Mouse (Mus musculus): ENCODE data around the gene Gm42417. TPM values are rescaled to one million over a fixed set of nuclear protein-coding genes. Genes with fewer than 3 reads are reported as not detected.

Gene Gm42417
- polyA plus RNA-seq, 1 experiment from 2014 or later: not detected

DNA sequence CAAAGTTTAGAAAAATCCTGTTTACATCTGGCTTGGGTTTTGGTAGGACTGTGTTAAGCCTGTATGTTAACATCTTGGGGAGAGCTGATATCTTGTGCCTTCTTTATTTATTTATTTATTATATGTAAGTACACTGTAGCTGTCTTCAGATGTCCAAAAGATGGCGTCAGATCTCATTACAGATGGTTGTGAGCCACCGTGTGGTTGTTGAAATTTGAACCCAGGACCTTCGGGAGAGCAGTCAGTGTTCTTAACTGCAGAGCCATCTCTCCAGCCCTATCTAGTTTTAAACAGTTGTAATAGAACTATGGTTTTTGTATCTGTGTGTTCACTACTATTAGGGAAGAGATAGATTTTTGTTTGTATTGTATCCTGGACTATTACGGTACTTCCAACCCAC, 10.0 kb downstream of the Gm42417 start:
- H3K27ac ChIP-seq (ENCODE audit: low read depth): no peak overlapping the region
- no peaks in the 10 kb centered on the region for H3K27me3 ChIP-seq (ENCODE audit: insufficient read depth, low read length)
- no peak for DNase-seq
- no peak overlapping the region for H3K4me3 ChIP-seq (ENCODE audit: low read depth, low read length)
- ATAC-seq (ENCODE audit: insufficient read depth): no peak
- no peak overlapping the region for H3K9ac ChIP-seq
- H3K36me3 ChIP-seq (ENCODE audit: insufficient read depth): peaks cover 36% of the 10 kb centered on the region
- H3K9me3 ChIP-seq (ENCODE audit: low read depth, low read length): no peaks in the 10 kb centered on the region
- H3K4me1 ChIP-seq (ENCODE audit: insufficient read depth): no peaks in the 10 kb centered on the region
- WGBS: 88% methylated on average over 4 of the region's 4 CpGs
- TF ChIP-seq CTCF (IDR thresholded peaks at IDR 0.05; ENCODE audit: low read depth): no peak
- H3K4me2 ChIP-seq: no peak overlapping the region

DNA sequence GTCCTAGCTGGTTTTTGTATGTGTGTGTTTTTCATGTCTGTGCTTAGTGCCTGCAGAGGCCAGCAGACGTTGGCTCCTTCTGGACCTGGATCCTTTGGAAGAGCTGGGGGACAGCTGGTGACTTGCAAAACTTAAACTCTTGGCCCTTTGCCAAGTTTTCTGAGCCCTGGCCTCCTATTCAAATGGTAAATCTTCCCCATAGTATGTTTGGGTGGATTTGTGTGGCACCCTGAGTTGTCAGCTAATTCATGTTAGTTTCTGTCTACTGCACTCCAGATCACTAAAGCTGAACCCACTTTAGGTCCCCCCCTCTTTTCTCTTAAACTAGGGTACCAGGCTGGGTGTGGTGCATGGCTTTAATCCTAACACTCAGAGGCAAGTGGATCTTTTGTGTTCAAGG, 10.9 kb downstream of the Gm42417 start:
- Histone ChIP-seq H3K9me3 (ENCODE audit: low read depth, low read length) (no peaks in the 10 kb centered on the region), H3K4me2 (no peak overlapping the region), H3K36me3 (ENCODE audit: insufficient read depth) (peaks cover 45% of the 10 kb centered on the region), H3K4me3 (ENCODE audit: low read depth, low read length) (no peak overlapping the region), H3K4me1 (ENCODE audit: insufficient read depth) (no peaks in the 10 kb centered on the region), H3K27me3 (ENCODE audit: insufficient read depth, low read length) (no peaks in the 10 kb centered on the region), H3K27ac (ENCODE audit: low read depth) (0 out of 2 replicates have a peak overlapping the region, but pooled peaks have one; percentile 22), H3K9ac (no peak overlapping the region)
- peak; percentile 29; the same call in 1 of the 2 replicates for ATAC-seq (ENCODE audit: insufficient read depth)
- DNase-seq: peak; percentile 88
- WGBS: 3% methylated on average over 1 of the region's 1 CpGs
- TF ChIP-seq CTCF (IDR thresholded peaks at IDR 0.05; ENCODE audit: low read depth): no peak

DNA sequence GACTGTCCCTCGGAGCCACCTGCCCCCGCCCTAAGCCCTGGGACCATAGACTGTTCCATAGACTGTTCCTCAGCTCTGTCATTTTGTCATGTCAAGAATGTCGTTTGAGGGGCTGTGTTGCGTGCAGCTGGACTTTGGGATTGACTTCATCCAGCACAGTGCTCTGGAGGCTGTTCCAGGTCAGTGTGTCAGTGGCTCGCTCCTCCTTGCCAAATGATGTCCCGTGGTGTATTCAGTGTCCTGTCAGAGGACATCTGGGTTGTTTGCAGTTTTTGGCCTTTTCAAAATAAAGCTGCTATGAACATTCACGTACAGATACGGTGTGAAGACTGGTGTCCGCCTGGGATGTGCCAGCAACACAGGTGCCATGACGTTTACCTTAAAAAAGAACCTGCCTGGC, 12.3 kb downstream of the Gm42417 start:
- no peak for TF ChIP-seq CTCF (IDR thresholded peaks at IDR 0.05; ENCODE audit: low read depth)
- no peak overlapping the region for H3K27ac ChIP-seq (ENCODE audit: low read depth)
- no peaks in the 10 kb centered on the region for H3K4me1 ChIP-seq (ENCODE audit: insufficient read depth)

DNA sequence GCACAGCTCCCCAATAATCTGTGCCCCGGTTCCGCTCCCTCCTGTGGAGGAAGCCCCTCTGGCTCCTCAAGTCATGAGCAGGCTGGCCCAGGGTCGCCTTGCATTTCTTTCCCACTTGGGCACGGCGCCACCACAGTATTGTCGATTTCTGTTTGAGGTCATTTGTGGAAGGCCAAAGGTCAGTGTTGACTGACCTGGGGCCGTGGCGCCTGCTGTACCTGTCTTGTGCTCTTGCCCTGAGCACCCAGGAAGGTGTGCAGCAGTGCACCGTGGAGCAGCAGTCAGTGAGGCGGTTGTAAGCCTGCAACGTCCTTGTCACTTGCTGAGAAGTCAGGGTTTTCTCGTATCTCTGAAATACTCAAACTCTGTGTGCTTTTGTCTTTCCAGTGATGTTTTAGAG, 13.5 kb downstream of the Gm42417 start:
- no peak overlapping the region for H3K4me2 ChIP-seq
- no peak for DNase-seq

More for the DNA sequence above, 12.3 kb downstream of the Gm42417 start:
- Histone ChIP-seq H3K27me3 (ENCODE audit: insufficient read depth, low read length) (no peaks in the 10 kb centered on the region), H3K4me3 (ENCODE audit: low read depth, low read length) (no peak overlapping the region), H3K9ac (no peak overlapping the region), H3K36me3 (ENCODE audit: insufficient read depth) (peaks cover 55% of the 10 kb centered on the region), H3K9me3 (ENCODE audit: low read depth, low read length) (no peaks in the 10 kb centered on the region), H3K4me2 (no peak overlapping the region)
- ATAC-seq (ENCODE audit: insufficient read depth) (no peak), DNase-seq (no peak)
- 80% methylated on average over 10 of the region's 10 CpGs for WGBS

DNA sequence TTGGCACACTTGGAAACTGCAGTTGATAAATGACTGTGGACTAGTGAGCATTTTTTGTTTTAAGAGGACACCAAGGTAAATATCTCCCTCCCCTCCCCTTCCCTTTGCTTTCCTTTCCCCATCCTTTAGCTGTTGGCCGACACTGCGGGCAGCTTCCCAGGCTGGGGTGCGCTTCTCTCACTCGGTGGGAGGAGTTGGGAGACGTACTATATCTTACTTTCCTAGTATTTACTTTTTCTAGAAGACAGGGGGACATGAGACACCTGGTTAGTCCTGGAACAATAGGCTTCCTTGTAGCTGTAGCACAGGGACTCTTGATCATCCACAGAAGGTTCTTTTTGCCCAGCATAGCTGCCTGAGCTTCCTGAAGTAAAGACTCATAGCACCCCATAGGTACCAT, 15.2 kb downstream of the Gm42417 start:
- H3K27me3 ChIP-seq (ENCODE audit: insufficient read depth, low read length): no peaks in the 10 kb centered on the region
- no peak overlapping the region for H3K4me3 ChIP-seq (ENCODE audit: low read depth, low read length)
- H3K27ac ChIP-seq (ENCODE audit: low read depth): peak overlapping the region; percentile 30; the same call in 1 of the 2 replicates
- WGBS: 41% methylated on average over 5 of the region's 5 CpGs
- H3K9me3 ChIP-seq (ENCODE audit: low read depth, low read length): no peaks in the 10 kb centered on the region
- ATAC-seq (ENCODE audit: insufficient read depth): no peak
- peaks cover 79% of the 10 kb centered on the region for H3K36me3 ChIP-seq (ENCODE audit: insufficient read depth)
- TF ChIP-seq CTCF (IDR thresholded peaks at IDR 0.05; ENCODE audit: low read depth): no peak
- no peaks in the 10 kb centered on the region for H3K4me1 ChIP-seq (ENCODE audit: insufficient read depth)
- H3K4me2 ChIP-seq: no peak overlapping the region
- H3K9ac ChIP-seq: no peak overlapping the region
- no peak for DNase-seq

More for the DNA sequence above, 13.5 kb downstream of the Gm42417 start:
- Histone ChIP-seq H3K36me3 (ENCODE audit: insufficient read depth) (peaks cover 62% of the 10 kb centered on the region), H3K27me3 (ENCODE audit: insufficient read depth, low read length) (no peaks in the 10 kb centered on the region), H3K27ac (ENCODE audit: low read depth) (no peak overlapping the region), H3K4me1 (ENCODE audit: insufficient read depth) (no peaks in the 10 kb centered on the region), H3K9ac (no peak overlapping the region), H3K9me3 (ENCODE audit: low read depth, low read length) (no peaks in the 10 kb centered on the region), H3K4me3 (ENCODE audit: low read depth, low read length) (no peak overlapping the region)
- WGBS: 86% methylated on average over 12 of the region's 12 CpGs
- no peak for ATAC-seq (ENCODE audit: insufficient read depth)
- no peak for TF ChIP-seq CTCF (IDR thresholded peaks at IDR 0.05; ENCODE audit: low read depth)

DNA sequence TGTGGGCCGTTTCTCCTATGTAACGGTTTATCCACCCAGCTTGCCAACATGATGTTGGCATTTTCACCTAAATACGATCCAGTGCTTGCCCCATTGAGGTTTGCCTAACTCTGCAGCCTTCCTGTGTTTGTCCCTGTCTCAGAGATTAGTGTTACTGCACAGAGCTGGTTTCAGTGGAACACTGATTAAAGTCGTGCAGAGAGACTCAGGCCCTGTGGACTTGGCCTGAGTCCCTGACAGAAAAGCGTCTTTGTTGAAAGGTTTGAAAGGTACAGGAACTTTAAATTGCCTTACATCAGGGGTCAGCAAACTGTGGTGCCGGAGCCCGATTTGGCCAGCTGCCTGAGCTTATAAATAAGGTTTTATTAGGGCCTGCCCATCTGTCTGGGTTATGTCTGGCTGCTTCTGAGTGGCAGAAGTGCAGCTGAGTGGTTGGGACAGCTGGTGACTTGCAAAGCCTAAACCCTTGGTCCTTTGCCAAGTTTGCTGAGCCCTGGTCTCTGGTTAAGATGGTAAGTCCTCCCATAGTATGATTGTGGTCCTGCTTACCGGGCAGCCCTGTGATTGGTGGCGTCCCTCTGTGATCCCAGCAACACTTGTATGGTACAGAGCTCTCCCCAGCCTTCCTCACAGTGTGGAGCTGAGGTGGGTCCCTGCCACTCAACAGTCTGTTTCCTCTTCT, 15.8 kb downstream of the Gm42417 start:
- ATAC-seq (ENCODE audit: insufficient read depth): peak; percentile 51; the same call in 1 of the 2 replicates
- peak; percentile 66 for DNase-seq
- H3K4me2 ChIP-seq: no peak overlapping the region
- no peaks in the 10 kb centered on the region for H3K9me3 ChIP-seq (ENCODE audit: low read depth, low read length)
- peaks cover 83% of the 10 kb centered on the region for H3K36me3 ChIP-seq (ENCODE audit: insufficient read depth)
- no peak for TF ChIP-seq CTCF (IDR thresholded peaks at IDR 0.05; ENCODE audit: low read depth)
- WGBS: 61% methylated on average over 9 of the region's 9 CpGs
- H3K4me3 ChIP-seq (ENCODE audit: low read depth, low read length): no peak overlapping the region
- H3K4me1 ChIP-seq (ENCODE audit: insufficient read depth): no peaks in the 10 kb centered on the region
- peak overlapping the region; percentile 66; the same call in 1 of the 2 replicates for H3K27ac ChIP-seq (ENCODE audit: low read depth)
- H3K27me3 ChIP-seq (ENCODE audit: insufficient read depth, low read length): no peaks in the 10 kb centered on the region
- no peak overlapping the region for H3K9ac ChIP-seq

DNA sequence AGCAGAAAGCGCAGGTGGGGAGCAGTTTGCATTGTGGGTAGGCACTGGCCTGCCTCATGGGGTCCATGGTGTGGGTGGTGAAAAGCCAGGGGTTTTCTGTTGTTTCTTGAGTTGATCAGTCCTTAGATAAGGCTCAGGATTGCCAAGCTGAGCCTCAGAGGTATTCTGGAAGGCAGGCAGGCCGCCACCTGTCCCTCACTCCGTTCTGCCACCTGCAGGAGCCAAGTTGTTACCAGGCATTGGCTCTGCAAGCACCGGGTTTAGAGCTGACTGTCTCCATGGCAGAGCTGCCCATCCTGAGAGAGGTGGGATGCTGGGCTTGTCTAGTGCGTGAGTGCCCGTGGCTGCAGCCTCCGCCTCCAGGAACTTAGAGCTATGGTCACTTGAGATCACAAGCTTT, 17.0 kb downstream of the Gm42417 start:
- no peak for TF ChIP-seq CTCF (IDR thresholded peaks at IDR 0.05; ENCODE audit: low read depth)
- Histone ChIP-seq H3K4me2 (no peak overlapping the region), H3K4me3 (ENCODE audit: low read depth, low read length) (no peak overlapping the region), H3K9ac (no peak overlapping the region), H3K4me1 (ENCODE audit: insufficient read depth) (no peaks in the 10 kb centered on the region), H3K27me3 (ENCODE audit: insufficient read depth, low read length) (no peaks in the 10 kb centered on the region), H3K9me3 (ENCODE audit: low read depth, low read length) (no peaks in the 10 kb centered on the region), H3K36me3 (ENCODE audit: insufficient read depth) (peaks cover 88% of the 10 kb centered on the region), H3K27ac (ENCODE audit: low read depth) (no peak overlapping the region)
- no peak for DNase-seq
- 92% methylated on average over 7 of the region's 7 CpGs for WGBS
- ATAC-seq (ENCODE audit: insufficient read depth): no peak
